Mouse (Mus musculus): ENCODE results near the gene 1110008P14Rik.

DNA sequence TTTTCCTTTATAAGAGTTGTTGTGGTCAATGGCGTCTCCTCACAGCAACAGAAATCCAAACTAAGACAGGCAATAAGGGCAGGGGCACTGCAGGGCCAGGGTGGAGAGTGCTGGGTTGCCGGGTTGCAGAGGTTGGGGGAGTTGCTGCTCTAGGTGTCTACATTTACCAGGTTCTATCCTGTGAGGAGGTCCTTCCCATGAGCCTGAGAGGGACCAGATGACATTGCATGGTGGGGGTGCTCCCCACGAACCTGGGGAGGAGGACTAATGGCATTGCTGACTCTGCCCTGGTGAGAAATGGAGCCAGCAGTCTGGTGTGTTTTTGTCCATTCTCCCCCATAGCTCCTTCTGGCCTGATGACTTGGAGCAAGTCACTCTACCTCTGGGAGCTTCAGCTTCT is 24.0 kb downstream of the 1110008P14Rik start:
- TF ChIP-seq CTCF (conservative IDR thresholded peaks at IDR 0.05; ENCODE audit: low read length): no peak
- no peak for TF ChIP-seq NANOG (IDR thresholded peaks at IDR 0.05; ENCODE audit: borderline replicate concordance, low read length)

Measured in E14TG2a.4 (cell line).